Mouse (Mus musculus) small intestine, adult 2 months (tissue): ENCODE measurements around the gene Gabrb1. TPM values are rescaled to one million over a fixed set of nuclear protein-coding genes. Genes with fewer than 3 reads are reported as not detected.

ENCODE experiments used
- H3K27ac ChIP-seq: fragments of 200-500 bp; 2 replicates; pipeline ENCODE4 v1.5.1; 2012; ENCODE audit warnings: low read depth, low read length, control low read depth, inconsistent platforms; ENCODE audit not compliant: insufficient read depth
- H3K27me3 ChIP-seq: fragments of 200-500 bp; 2 replicates; pipeline ENCODE4 v1.6.1; 2012; ENCODE audit warnings: mild to moderate bottlenecking, moderate library complexity, low read length, inconsistent platforms; ENCODE audit not compliant: control insufficient read depth, insufficient read depth
- H3K36me3 ChIP-seq: fragments of 200-500 bp; 2 replicates; pipeline ENCODE4 v1.6.1; 2012; ENCODE audit warnings: mild to moderate bottlenecking, low read length, control low read depth, inconsistent platforms; ENCODE audit not compliant: control insufficient read depth, insufficient read depth
- H3K4me1 ChIP-seq: fragments of 200-500 bp; 2 replicates; pipeline ENCODE4 v1.6.1; 2012; ENCODE audit warnings: low read length, inconsistent platforms, mixed read lengths; ENCODE audit not compliant: control insufficient read depth, insufficient read depth, insufficient read length
- H3K4me3 ChIP-seq: fragments of 200-500 bp; 2 replicates; pipeline ENCODE4 v1.5.1; 2012; ENCODE audit warnings: low read depth, mild to moderate bottlenecking, control low read depth, inconsistent platforms, low read length, moderate library complexity
- CTCF ChIP-seq: fragments of 200-500 bp; IDR thresholded peaks from 2 replicates; pipeline ENCODE4 v1.5.1; 2012; ENCODE audit warnings: low read depth, mild to moderate bottlenecking, control low read depth, inconsistent platforms, low read length, moderate library complexity, mixed read lengths; ENCODE audit not compliant: insufficient replicate concordance, insufficient read length; ENCODE audit errors: extremely low read depth
- POLR2A ChIP-seq: fragments of 200-500 bp; IDR thresholded peaks from 2 replicates; pipeline ENCODE4 v1.6.1; 2012; ENCODE audit warnings: low read depth, mild to moderate bottlenecking, control low read depth, inconsistent platforms, low read length, moderate library complexity
- WGBS: fragments of 180-500 bp; shearing (Covaris S2); methylation state at CpG from one replicate; pipeline ENCODE4 v1.1.7; 2018; 5-methylcytosine and 5-hydroxymethylcytosine counted together
- polyA plus RNA-seq: library from polyadenylated mRNA; depleted of rRNA; stranded (reverse); fragments of >200 nt; gene quantifications from 2 replicates; pipeline ENCODE4 v1.2.3, GENCODE M21; 2012

Gene Gabrb1
- polyA plus RNA-seq, 1 experiment, result not detected

DNA sequence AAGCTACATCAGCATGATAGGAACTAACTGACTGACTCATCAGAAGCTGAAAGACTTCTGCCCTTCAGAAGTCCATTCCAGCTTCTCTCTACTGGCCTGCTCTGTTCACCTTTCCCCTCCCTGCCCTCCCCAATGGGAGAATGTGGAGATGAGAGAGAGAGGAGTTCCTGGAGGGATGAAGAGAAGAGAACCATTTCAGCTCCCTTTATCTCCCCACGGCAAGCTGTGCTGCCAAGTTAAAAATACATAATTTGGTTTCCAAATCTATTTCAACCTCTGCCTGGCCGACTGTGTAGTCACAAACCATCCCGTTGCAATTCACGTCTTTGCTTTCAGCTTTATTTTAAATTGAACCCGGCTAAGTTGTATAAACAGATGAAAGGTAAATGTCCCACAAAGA is 3.9 kb upstream of the Gabrb1 start:
- no peak overlapping the region for H3K4me3 ChIP-seq
- H3K36me3 ChIP-seq, result no peaks in the 10 kb centered on the region
- no peak overlapping the region for H3K27ac ChIP-seq
- no peaks in the 10 kb centered on the region; the same call in 1 of the 2 replicates for H3K27me3 ChIP-seq
- 76% methylated on average over 5 of the region's 5 CpGs for WGBS
- H3K4me1 ChIP-seq, result peaks cover 2% of the 10 kb centered on the region; the same call in 1 of the 2 replicates
- TF ChIP-seq POLR2A (no peak), CTCF (no peak)

DNA sequence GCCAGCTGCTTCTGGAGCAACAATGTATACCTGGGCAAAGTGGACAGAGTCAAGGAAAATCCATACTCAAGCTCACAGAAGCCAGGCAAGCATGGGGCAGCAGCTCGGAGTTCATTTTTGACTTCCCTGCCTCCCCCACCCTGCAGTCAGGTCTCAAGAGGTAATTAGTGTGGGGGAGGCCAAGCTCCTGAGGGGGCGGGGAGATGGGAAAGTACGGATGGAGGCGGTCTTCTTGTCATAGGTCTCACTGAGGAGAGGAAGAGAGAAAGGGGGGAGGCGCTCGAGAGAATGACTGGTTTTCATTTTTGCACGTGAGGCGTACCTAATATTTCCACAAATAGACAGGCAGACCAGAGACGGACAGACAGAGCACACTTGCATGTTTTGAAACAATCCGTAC is 1.1 kb upstream of the Gabrb1 start:
- TF ChIP-seq POLR2A (no peak), CTCF (no peak)
- Histone ChIP-seq H3K36me3 (no peaks in the 10 kb centered on the region), H3K27ac (no peak overlapping the region), H3K4me1 (peaks cover 2% of the 10 kb centered on the region; the same call in 1 of the 2 replicates), H3K4me3 (no peak overlapping the region), H3K27me3 (no peaks in the 10 kb centered on the region; the same call in 1 of the 2 replicates)
- WGBS, result 17% methylated on average over 10 of the region's 10 CpGs

- H3K4me1 ChIP-seq, result peaks cover 2% of the 10 kb centered on the region; the same call in 1 of the 2 replicates
- H3K36me3 ChIP-seq, result no peaks in the 10 kb centered on the region
- no peak within 1 kb of the TSS for H3K27ac ChIP-seq
- TF ChIP-seq CTCF, result no peak
- TF ChIP-seq POLR2A, result no peak
- 4% methylated on average over 15 of the region's 15 CpGs for WGBS
- peak within 1 kb of the TSS; percentile 42 for H3K4me3 ChIP-seq
- H3K27me3 ChIP-seq, result no peaks in the 10 kb centered on the region; the same call in 1 of the 2 replicates
These were observed 193 bp downstream of the Gabrb1 start, which contains the start of gene Gabra4 for GRCm38 (mm10) chr5:71658115-71658497. Gene Gabra4, minus strand, starts transcription at chr5:71658308.

DNA sequence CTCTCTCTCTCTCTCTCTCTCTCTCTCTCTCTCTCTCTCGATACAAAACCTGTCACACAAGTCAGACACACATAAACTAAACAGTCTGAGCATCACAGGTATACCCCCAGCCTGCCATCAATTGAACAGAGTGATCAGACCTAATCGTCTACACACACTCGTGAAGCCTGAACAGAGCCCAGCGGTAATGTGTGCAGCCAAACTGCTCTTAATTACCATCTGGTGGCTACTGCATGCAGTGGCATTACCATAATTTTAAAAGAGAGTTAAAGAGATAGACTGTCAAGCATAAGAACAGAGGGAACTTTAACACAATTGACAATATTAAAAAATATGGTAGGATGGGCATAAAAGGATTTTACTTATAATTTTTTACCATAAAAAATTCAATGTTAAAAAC is 7.7 kb downstream of the Gabrb1 start:
- H3K36me3 ChIP-seq, result no peaks in the 10 kb centered on the region
- H3K27me3 ChIP-seq, result no peaks in the 10 kb centered on the region
- H3K27ac ChIP-seq, result no peak overlapping the region
- no peak for TF ChIP-seq CTCF
- no peak for TF ChIP-seq POLR2A
- no peaks in the 10 kb centered on the region for H3K4me1 ChIP-seq
- no peak overlapping the region for H3K4me3 ChIP-seq
- WGBS, result 45% methylated on average over 4 of the region's 4 CpGs

- H3K4me3 ChIP-seq, result no peak overlapping the region
- TF ChIP-seq POLR2A, result no peak
- no peak for TF ChIP-seq CTCF
- 3% methylated on average over 19 of the region's 19 CpGs for WGBS
These were observed 42.0 kb downstream of the Gabrb1 start for GRCm38 (mm10) chr5:71699696-71700467.

DNA sequence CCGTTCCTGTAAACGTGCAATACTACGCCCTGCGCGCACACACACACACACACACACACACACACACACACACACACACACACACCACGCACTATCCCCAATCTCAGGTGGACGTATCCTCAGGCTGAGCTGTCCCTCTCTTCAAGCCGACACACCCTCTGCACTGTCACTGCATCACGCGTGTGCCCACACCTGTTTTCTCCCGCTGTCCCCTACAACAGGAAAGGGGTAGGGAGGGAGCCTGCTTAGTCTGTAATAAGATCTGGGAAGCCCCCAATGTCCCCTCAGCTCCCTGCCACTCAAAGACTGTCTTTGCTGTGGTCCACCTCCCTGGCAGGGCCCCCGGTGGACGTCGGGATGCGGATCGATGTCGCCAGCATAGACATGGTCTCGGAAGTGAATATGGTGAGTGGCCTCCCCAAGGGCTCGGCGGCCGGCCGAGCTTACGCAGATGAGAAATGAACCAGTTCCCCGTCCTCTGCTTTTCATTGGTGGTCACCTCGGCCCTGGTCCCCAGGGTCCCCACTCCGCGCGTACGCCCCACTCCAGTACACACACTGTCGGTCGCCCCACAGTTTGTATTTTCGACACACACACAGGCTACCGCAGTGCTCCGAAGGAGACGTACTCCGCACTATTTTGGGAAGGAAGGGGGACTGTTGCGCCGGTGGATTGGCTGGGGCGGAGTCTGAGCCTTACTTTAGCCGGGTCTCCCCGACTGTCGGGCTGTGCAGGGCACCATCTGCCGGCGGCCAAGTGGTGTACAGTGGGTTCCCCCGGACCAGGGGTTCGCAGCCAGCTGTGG is 42.8 kb downstream of the Gabrb1 start:
- Histone ChIP-seq H3K27me3 (no peaks in the 10 kb centered on the region; the same call in 1 of the 2 replicates), H3K36me3 (no peaks in the 10 kb centered on the region), H3K4me1 (no peaks in the 10 kb centered on the region), H3K27ac (no peak overlapping the region), H3K4me3 (peak overlapping the region; percentile 41)
- TF ChIP-seq POLR2A (no peak), CTCF (no peak)
- WGBS, result 3% methylated on average over 46 of the region's 46 CpGs

More at GRCm38 (mm10) chr5:71699696-71700467, 42.0 kb downstream of the Gabrb1 start:
- Histone ChIP-seq H3K27me3 (no peaks in the 10 kb centered on the region; the same call in 1 of the 2 replicates), H3K4me1 (no peaks in the 10 kb centered on the region), H3K36me3 (no peaks in the 10 kb centered on the region), H3K27ac (no peak overlapping the region)

DNA sequence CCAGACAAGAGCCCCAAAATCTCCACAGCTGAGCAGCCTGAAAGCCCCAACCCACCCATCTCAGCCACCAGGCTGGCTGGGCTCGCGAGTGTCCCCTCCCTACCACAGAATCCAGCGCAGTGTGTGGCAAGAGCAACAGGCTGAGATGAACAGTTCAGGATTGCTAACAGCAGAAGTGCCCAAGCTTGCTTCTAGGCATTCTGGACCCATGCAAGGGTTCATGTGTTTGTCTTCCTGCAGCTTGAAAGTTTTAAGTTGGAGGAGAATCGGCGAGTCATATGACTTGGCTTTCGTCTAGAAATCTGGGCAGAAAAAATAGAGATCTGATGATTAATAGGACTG is 43.3 kb downstream of the Gabrb1 start:
- Histone ChIP-seq H3K4me3 (peak overlapping the region; percentile 41; the same call in 1 of the 2 replicates), H3K4me1 (no peaks in the 10 kb centered on the region), H3K27me3 (no peaks in the 10 kb centered on the region; the same call in 1 of the 2 replicates), H3K36me3 (no peaks in the 10 kb centered on the region), H3K27ac (no peak overlapping the region)
- TF ChIP-seq CTCF (no peak), POLR2A (no peak)
- 3% methylated on average over 6 of the region's 6 CpGs for WGBS
